Mouse (Mus musculus): ENCODE measurements around the gene Rfx8. TPM values are rescaled to one million over a fixed set of nuclear protein-coding genes. Genes with fewer than 3 reads are reported as not detected.

The Rfx8 gene
- polyA plus RNA-seq, 1 experiment from 2014 or later = 0.20 TPM

GRCm38 (mm10) chr1:39687279-39687678 is 33.5 kb downstream of the Rfx8 start:
- no peak overlapping the region for H3K27ac ChIP-seq (ENCODE audit: low read length)
- WGBS = 76% methylated on average over 9 of the region's 9 CpGs
- H3K4me2 ChIP-seq (ENCODE audit: low read length) = no peak overlapping the region
- no peak for ATAC-seq
- no peak overlapping the region for H3K4me3 ChIP-seq (replicated peaks; ENCODE audit: low read length)
- H3K9me3 ChIP-seq (ENCODE audit: control insufficient read depth, low read length) = no peaks in the 10 kb centered on the region
- H3K9ac ChIP-seq (replicated peaks; ENCODE audit: low read depth, low read length) = no peak overlapping the region
- H3K4me1 ChIP-seq (replicated peaks; ENCODE audit: control insufficient read depth, insufficient read depth, low read length) = no peaks in the 10 kb centered on the region
- H3K27me3 ChIP-seq (replicated peaks; ENCODE audit: control insufficient read depth, insufficient read depth, low read length) = no peaks in the 10 kb centered on the region
- no peaks in the 10 kb centered on the region for H3K36me3 ChIP-seq (ENCODE audit: control insufficient read depth, insufficient read depth)

DNA sequence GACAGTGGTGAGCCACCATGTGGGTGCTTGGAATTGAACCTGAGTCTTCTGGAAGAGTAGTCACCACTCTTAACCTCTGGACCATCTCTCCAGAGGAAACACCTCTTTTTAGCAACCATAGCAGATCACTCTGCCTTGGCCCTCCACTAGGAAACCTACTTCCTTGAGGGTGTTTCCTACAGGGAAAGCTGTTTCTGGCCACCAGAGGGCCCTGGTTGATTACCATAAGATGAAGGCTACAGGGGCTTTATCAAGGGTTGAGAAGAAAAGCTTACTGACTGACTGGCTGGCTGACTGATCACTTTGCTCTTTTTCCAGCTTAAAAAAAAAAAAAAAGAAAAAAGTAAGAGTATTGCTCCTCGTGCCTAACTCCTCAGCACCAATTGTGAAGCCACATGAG is 35.0 kb downstream of the Rfx8 start:
- H3K4me2 ChIP-seq (ENCODE audit: low read length) = no peak overlapping the region
- no peak overlapping the region for H3K4me3 ChIP-seq (replicated peaks; ENCODE audit: low read length)
- WGBS = 4% methylated on average over 1 of the region's 1 CpGs
- H3K9ac ChIP-seq (replicated peaks; ENCODE audit: low read depth, low read length) = no peak overlapping the region
- ATAC-seq = peak; percentile 85
- no peaks in the 10 kb centered on the region for H3K9me3 ChIP-seq (ENCODE audit: control insufficient read depth, low read length)
- H3K36me3 ChIP-seq (ENCODE audit: control insufficient read depth, insufficient read depth) = no peaks in the 10 kb centered on the region
- no peak overlapping the region for H3K27ac ChIP-seq (ENCODE audit: low read length)
- H3K4me1 ChIP-seq (replicated peaks; ENCODE audit: control insufficient read depth, insufficient read depth, low read length) = no peaks in the 10 kb centered on the region
- H3K27me3 ChIP-seq (replicated peaks; ENCODE audit: control insufficient read depth, insufficient read depth, low read length) = no peaks in the 10 kb centered on the region

DNA sequence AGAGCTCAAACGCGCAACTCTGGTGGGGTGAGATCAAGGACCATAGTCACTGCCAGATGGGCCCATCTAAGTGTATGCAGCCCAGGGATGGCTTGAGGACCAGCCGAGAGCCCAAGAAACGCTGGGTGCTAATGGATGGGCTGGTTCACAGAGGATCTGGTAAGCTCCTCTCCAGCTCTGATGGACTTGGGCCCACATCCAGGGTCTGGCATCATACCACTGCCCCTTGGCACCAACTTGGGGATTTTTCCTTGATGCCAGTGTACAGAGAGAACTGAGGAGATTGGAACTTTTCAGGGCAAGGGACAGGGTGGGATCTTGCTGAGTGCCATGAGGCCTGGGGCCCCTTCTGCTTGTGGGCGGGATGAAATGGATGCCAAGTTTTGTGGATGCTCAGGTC is 39.2 kb downstream of the Rfx8 start:
- Histone ChIP-seq H3K36me3 (ENCODE audit: control insufficient read depth, insufficient read depth) (no peaks in the 10 kb centered on the region), H3K27ac (ENCODE audit: low read length) (no peak overlapping the region), H3K9ac (replicated peaks; ENCODE audit: low read depth, low read length) (no peak overlapping the region), H3K4me2 (ENCODE audit: low read length) (no peak overlapping the region), H3K4me3 (replicated peaks; ENCODE audit: low read length) (no peak overlapping the region), H3K27me3 (replicated peaks; ENCODE audit: control insufficient read depth, insufficient read depth, low read length) (no peaks in the 10 kb centered on the region), H3K4me1 (replicated peaks; ENCODE audit: control insufficient read depth, insufficient read depth, low read length) (no peaks in the 10 kb centered on the region), H3K9me3 (ENCODE audit: control insufficient read depth, low read length) (no peaks in the 10 kb centered on the region)
- WGBS = 91% methylated on average over 5 of the region's 5 CpGs
- ATAC-seq = no peak

DNA sequence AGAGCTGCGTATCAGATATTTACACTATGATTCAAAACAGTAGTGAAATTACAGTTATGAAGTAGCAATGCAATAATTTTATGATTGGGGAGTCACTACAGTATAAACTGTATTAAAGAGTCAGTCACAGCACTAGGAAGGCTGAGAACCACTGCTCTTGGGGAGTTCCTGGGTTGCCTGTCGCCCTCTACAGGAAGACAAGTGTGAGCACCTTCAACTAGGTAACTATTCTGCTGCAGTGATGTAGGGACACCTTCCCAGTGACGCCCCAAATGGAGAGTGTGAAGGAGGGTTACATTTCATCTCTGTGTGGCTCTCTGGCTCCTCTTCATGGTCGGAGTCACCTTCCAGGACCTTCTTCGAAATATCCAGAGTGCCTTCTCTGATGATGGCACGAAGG is 40.3 kb downstream of the Rfx8 start:
- H3K36me3 ChIP-seq (ENCODE audit: control insufficient read depth, insufficient read depth) = no peaks in the 10 kb centered on the region
- H3K9ac ChIP-seq (replicated peaks; ENCODE audit: low read depth, low read length) = no peak overlapping the region
- no peak for ATAC-seq
- no peaks in the 10 kb centered on the region for H3K27me3 ChIP-seq (replicated peaks; ENCODE audit: control insufficient read depth, insufficient read depth, low read length)
- H3K4me2 ChIP-seq (ENCODE audit: low read length) = no peak overlapping the region
- no peaks in the 10 kb centered on the region for H3K9me3 ChIP-seq (ENCODE audit: control insufficient read depth, low read length)
- H3K4me3 ChIP-seq (replicated peaks; ENCODE audit: low read length) = no peak overlapping the region
- no peaks in the 10 kb centered on the region for H3K4me1 ChIP-seq (replicated peaks; ENCODE audit: control insufficient read depth, insufficient read depth, low read length)
- no peak overlapping the region for H3K27ac ChIP-seq (ENCODE audit: low read length)
- 73% methylated on average over 6 of the region's 6 CpGs for WGBS

DNA sequence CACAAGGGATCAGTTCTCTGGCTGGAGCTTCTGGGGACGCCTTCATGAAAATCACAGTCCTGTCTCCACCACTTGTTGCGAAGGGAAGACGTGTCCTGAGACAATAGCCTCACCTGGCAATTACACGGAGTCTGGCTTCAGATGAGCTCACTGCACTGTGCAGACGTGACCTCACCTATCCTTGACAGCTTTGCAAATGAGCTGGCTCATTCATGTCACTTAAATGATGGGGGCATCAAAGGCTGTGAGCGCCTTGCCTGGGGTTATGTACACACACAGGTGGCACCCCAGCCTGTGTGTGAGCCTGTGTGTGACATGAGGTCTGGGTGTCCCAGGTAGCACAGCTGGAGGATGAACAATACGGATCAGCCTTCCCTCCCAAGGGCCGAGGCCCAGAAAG is 41.9 kb downstream of the Rfx8 start:
- no peaks in the 10 kb centered on the region for H3K9me3 ChIP-seq (ENCODE audit: control insufficient read depth, low read length)
- H3K4me3 ChIP-seq (replicated peaks; ENCODE audit: low read length) = no peak overlapping the region
- 68% methylated on average over 8 of the region's 8 CpGs for whole genome bisulfite sequencing
- no peak overlapping the region for H3K4me2 ChIP-seq (ENCODE audit: low read length)
- no peak overlapping the region for H3K27ac ChIP-seq (ENCODE audit: low read length)
- no peaks in the 10 kb centered on the region for H3K4me1 ChIP-seq (replicated peaks; ENCODE audit: control insufficient read depth, insufficient read depth, low read length)
- no peak overlapping the region for H3K9ac ChIP-seq (replicated peaks; ENCODE audit: low read depth, low read length)
- no peak for ATAC-seq
- no peaks in the 10 kb centered on the region for H3K36me3 ChIP-seq (ENCODE audit: control insufficient read depth, insufficient read depth)
- H3K27me3 ChIP-seq (replicated peaks; ENCODE audit: control insufficient read depth, insufficient read depth, low read length) = no peaks in the 10 kb centered on the region

GRCm38 (mm10) chr1:39676221-39676876 is 44.4 kb downstream of the Rfx8 start:
- 92% methylated on average over 5 of the region's 5 CpGs for WGBS
- no peak overlapping the region for H3K4me2 ChIP-seq (ENCODE audit: low read length)
- H3K36me3 ChIP-seq (ENCODE audit: control insufficient read depth, insufficient read depth) = no peaks in the 10 kb centered on the region
- no peak overlapping the region for H3K4me3 ChIP-seq (replicated peaks; ENCODE audit: low read length)
- no peak overlapping the region for H3K27ac ChIP-seq (ENCODE audit: low read length)
- H3K27me3 ChIP-seq (replicated peaks; ENCODE audit: control insufficient read depth, insufficient read depth, low read length) = no peaks in the 10 kb centered on the region
- H3K9me3 ChIP-seq (ENCODE audit: control insufficient read depth, low read length) = no peaks in the 10 kb centered on the region
- ATAC-seq = no peak
- H3K9ac ChIP-seq (replicated peaks; ENCODE audit: low read depth, low read length) = no peak overlapping the region
- H3K4me1 ChIP-seq (replicated peaks; ENCODE audit: control insufficient read depth, insufficient read depth, low read length) = no peaks in the 10 kb centered on the region

DNA sequence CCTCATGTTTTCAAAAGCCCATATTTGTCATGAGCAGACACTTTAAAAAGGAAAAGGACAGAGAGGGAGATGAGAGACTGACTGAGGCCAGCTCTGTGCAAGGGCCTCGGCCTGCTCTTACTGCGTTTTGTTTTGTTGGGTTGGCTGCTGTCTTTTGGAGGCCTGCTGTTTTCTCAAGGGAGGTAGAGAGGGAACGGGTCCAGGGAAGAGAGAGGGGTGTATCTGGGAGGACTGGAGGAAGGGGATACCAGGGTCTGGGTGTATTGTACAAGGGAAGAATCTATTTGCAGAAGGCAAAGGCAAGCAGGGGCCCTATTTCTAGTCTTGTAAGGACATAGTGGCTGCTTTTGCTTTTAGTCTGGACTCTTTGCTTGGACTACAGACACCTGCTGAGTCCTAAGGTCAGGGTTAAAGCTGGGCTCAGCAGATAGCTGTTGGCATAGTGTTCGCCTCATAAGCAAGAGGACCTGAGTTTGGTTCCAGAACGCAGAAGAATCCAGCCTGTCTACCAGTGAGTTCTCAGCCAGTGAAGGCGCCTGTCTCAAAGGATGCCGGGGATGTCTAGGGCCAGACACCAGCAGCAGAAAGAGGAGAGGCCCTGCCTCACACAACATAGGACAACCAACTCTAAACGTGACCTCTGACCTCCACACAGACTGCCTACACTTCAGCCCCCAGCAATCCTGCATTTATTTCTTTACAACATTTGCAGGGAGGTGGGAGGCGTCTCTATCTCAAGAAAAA is 48.3 kb downstream of the Rfx8 start:
- Histone ChIP-seq H3K4me2 (ENCODE audit: low read length) (no peak overlapping the region), H3K4me3 (replicated peaks; ENCODE audit: low read length) (no peak overlapping the region), H3K9ac (replicated peaks; ENCODE audit: low read depth, low read length) (no peak overlapping the region), H3K36me3 (ENCODE audit: control insufficient read depth, insufficient read depth) (no peaks in the 10 kb centered on the region), H3K27me3 (replicated peaks; ENCODE audit: control insufficient read depth, insufficient read depth, low read length) (no peaks in the 10 kb centered on the region; the same call in 1 of the 2 replicates), H3K9me3 (ENCODE audit: control insufficient read depth, low read length) (no peaks in the 10 kb centered on the region), H3K4me1 (replicated peaks; ENCODE audit: control insufficient read depth, insufficient read depth, low read length) (no peaks in the 10 kb centered on the region), H3K27ac (ENCODE audit: low read length) (no peak overlapping the region)
- ATAC-seq = no peak
- 74% methylated on average over 9 of the region's 9 CpGs for WGBS

DNA sequence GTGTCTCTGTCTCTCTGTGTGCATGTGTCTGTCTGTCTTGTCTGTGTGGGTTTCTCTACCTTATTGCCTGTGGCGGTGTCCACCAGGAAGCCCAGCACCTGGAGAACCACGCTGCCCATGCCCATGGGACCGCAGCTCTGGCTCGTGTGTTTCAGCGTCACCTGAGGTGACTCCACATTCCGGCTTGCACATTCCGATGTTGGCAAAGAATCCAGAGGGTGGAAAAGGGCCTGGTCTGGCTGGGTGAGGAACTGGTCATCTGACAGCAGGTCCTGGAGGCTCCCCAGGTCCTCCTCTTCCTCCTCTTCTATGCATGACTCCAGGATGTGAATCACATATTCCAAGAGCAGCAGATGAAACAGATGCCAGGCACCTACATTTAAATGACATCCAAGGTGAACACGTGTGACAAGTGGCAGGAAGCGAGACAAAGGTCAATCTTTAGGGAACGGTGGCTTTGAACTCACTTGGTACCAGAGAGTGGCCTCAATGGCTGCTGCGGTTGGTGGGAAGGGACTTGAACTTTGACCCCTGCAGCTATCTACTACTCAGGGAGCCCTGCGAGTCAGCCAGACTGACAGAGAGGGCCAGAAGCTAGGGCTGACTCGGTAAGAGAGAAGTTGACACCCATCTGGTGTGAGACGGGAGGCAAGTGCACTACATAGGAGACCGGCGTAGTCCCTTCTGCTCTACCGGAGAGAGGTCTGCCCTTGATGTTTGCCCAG is 50.4 kb downstream of the Rfx8 start:
- Histone ChIP-seq H3K9ac (replicated peaks; ENCODE audit: low read depth, low read length) (no peak overlapping the region), H3K27me3 (replicated peaks; ENCODE audit: control insufficient read depth, insufficient read depth, low read length) (no peaks in the 10 kb centered on the region; the same call in 1 of the 2 replicates), H3K27ac (ENCODE audit: low read length) (no peak overlapping the region), H3K4me2 (ENCODE audit: low read length) (no peak overlapping the region), H3K4me1 (replicated peaks; ENCODE audit: control insufficient read depth, insufficient read depth, low read length) (no peaks in the 10 kb centered on the region), H3K4me3 (replicated peaks; ENCODE audit: low read length) (no peak overlapping the region), H3K9me3 (ENCODE audit: control insufficient read depth, low read length) (no peaks in the 10 kb centered on the region), H3K36me3 (ENCODE audit: control insufficient read depth, insufficient read depth) (no peaks in the 10 kb centered on the region)
- ATAC-seq = no peak
- 92% methylated on average over 17 of the region's 17 CpGs for WGBS

DNA sequence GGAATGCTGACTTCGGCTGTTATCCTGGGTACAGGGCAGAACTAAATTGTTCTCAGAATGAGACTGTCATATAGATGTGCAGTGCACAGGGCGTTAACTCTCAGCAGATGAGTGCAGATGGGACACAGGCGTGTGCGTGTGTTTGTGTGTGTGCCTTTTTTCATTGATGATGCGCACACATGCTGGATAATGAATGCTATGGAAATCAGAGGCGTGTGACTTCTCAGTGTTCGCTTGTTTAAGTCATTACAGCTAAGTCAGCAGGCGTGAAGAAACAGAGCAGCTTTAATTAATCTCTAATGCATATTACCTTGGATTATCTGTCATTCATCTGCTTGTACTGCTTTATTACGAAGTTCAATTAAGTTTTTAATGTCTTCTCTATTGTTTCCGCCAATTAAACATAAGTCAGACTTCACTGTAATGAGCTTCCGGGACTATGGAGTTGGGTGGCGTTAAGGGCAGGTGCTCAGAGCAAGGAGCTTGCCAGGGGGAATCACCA is 54.0 kb downstream of the Rfx8 start:
- no peak; the same call in 1 of the 2 replicates for ATAC-seq
- no peaks in the 10 kb centered on the region for H3K36me3 ChIP-seq (ENCODE audit: control insufficient read depth, insufficient read depth)
- H3K9ac ChIP-seq (replicated peaks; ENCODE audit: low read depth, low read length) = no peak overlapping the region
- no peaks in the 10 kb centered on the region for H3K4me1 ChIP-seq (replicated peaks; ENCODE audit: control insufficient read depth, insufficient read depth, low read length)
- no peak overlapping the region for H3K4me3 ChIP-seq (replicated peaks; ENCODE audit: low read length)
- no peak overlapping the region for H3K4me2 ChIP-seq (ENCODE audit: low read length)
- H3K9me3 ChIP-seq (ENCODE audit: control insufficient read depth, low read length) = no peaks in the 10 kb centered on the region
- no peak overlapping the region for H3K27ac ChIP-seq (ENCODE audit: low read length)
- H3K27me3 ChIP-seq (replicated peaks; ENCODE audit: control insufficient read depth, insufficient read depth, low read length) = no peaks in the 10 kb centered on the region; the same call in 1 of the 2 replicates
- 44% methylated on average over 12 of the region's 12 CpGs for WGBS

Measured in forebrain, embryonic 16.5 days (tissue).